Mouse (Mus musculus): ENCODE measurements around the gene Pgc.

Pgc gene

DNA sequence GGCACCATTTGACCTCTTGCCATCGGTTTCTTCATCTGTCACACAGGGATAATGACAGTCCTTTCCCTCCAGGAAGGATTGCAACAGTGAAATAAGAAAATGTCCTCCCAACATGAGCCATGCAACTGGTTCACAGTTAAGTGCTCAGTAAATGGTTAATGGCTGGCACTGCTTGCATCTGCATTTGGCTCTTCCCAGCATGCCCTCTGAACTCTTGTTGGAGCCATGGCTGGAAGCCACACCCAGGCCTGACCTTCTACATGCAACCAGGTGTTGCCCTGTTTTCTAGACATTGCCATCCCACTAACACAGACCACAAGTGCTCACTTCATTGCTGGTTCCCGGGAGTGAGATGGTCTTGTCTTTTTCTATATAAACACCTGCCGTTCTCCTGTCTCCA is 18.7 kb upstream of the Pgc start:
- DNase-seq (ENCODE audit: low read depth, low spot score), result no peak

DNA sequence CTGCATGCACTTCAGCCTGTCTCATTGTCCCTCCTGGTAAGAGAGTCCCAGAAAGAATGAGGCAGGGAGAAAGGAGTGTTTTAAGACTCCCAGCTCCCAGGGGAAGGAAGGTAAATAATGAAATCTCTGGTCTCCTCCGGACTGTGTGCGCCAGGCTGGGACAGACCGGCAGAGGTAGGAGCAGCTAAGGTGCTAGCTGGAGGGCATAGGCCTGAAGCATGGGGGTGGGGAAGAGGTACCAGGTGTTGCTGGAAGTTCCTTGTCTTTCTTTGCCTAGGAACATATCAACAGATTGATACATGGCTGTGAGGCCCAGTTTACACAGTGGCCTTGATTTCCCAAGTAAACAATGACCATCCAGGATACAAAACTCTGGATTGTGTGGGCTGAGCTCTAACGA is 17.7 kb upstream of the Pgc start:
- DNase-seq (ENCODE audit: low read depth, low spot score), result no peak

DNA sequence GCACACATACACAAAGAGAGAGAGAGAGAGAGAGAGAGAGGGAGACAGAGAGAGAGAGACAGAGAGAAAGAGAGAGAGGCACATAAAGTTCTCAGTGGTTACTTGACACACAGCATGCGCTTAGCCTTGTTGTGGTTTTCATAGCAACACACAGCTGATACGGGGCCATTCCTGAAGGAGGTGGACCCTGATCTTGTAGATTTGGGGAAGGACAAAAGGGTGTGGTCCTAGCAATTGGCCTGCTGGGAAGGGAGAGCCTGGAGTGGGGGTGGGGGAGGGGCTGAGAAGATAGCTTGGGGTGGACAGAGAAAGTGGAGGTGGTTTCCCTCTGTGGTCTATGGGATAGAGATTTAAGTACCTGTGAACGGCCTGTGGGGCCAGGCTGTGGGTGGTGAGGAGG is 16.6 kb upstream of the Pgc start:
- DNase-seq (ENCODE audit: low read depth, low spot score), result no peak

DNA sequence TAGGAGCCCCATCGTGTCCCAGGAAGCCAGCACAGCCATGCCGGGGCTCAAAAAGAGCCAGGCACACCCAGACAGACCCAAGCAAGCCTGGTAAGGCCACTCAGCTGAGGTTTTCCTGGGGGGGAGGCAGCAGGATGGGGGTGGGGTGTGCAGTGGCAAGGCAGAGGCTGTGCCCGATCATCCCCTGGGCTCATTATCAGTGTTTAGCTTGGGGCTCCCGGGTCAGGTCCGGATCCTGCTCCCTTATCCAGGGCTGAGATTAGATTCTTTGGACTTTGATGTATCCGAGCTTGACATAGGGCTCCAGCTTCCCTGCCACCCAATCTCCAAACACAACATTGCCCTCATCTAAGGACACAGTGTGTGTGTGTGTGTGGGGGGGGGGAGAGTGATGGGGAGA is 14.8 kb upstream of the Pgc start:
- DNase-seq (ENCODE audit: low read depth, low spot score), result no peak

DNA sequence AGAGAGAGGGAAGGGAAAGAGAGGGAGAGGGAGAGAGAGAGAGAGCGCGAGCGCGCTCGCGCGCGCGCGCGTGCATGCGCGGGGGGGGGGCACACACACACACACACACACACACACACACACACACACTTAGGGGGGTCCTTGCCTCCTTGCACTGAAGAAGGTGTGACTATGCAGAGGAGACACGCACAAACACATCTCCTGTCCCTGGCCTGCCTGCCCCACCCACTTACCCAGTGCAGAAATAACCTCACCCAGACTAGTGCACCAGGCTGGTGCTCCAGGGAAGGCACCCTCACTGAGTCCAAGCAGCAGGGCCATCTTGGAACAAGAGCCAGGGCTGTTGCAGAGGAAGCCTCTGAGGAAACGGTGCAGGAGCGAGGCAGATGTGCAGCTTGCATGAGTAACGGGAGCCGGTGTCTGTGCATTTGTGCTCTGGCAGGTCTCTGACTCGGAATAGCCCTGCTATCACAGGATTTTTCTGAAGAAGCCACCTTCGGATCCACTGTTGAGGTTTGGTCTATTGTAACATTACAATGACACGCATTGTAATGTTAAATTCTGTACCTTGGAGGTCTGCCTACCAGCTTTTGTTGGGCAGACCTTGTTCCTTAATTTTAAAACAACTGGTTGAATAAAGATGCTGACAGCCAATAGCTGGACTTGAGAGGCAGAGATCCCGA is 13.6 kb upstream of the Pgc start:
- no peak for DNase-seq (ENCODE audit: low read depth, low spot score)

DNA sequence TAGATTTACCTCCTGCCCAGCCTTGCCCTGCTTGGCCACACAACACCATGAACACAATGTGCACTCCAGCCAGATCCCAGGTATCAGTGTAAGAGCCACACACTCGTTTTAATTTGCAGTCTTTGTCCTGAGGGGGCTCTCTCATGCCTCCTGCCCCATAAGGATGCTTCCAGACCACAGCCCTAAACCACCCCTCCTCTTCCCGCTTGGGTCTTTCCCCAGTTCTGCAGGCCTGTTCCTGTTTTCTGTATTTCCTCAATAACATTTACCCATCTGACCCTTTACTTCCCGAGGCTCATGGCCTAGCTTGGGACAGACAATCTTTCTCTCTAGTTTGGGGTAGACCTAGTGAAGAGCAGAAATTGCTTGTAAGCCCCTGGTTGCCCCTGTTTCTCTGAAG is 11.6 kb upstream of the Pgc start:
- no peak for DNase-seq (ENCODE audit: low read depth, low spot score)

DNA sequence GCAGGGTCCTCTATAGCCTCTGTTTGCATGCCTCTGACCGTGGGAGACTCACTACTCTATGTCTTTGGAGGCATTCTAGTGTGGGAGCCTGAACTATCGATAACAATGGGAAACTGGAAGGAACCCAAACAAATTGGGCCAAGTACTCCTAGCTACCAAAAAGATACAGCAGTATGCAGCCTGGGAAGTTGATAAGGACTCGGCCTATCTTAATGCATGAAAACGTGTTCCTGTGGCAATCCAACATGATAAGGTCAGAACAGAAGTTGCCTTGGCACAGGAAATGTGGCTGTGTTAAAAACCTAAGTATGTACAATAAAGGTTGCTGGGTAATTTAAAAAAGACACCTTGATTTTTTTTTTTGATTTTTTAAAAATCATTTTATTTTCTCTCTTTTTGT is 5.5 kb upstream of the Pgc start:
- DNase-seq (ENCODE audit: low read depth, low spot score), result no peak

DNA sequence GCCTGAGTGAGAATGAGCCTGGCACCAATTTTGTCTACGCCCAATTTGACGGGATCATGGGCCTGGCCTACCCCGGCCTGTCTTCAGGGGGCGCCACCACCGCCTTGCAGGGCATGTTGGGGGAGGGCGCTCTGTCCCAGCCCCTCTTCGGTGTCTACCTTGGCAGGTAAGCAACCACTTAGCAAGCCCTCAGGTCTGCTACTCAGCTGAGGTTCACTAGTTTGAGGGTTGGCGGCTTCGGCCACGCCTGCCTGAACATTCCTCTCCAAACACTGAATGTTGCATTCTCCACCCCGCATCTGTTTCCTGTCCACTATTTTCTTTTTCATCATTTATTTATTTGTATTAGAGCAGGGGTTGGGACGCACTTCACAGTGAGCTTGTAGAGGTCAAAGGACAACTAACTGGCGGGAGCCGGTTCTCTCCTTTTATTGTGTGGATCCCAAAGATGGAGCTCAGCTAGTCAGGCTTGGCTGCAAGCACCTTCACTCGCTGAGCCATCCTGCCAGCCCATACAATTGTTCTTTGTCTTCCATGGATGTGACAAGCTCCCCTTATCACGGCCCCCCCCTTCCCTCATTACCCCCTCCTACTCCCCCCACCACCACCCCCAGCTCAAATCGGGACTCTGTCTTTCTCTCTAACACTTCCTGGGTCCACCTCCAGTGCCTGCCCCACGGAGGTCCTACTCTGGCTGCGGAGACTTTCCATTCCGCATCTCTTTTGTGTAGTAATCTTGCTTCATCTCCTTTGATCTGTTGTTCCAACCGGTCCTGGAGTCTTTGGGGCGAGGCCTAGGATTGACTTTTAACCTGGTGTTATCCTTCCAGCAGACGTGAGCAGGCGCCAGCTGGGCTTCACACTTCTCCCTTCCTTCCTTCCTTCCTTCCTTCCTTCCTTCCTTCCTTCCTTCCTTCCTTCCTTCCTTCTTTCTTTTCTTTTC is 4.3 kb downstream of the Pgc start:
- no peak for DNase-seq (ENCODE audit: low read depth, low spot score)

DNA sequence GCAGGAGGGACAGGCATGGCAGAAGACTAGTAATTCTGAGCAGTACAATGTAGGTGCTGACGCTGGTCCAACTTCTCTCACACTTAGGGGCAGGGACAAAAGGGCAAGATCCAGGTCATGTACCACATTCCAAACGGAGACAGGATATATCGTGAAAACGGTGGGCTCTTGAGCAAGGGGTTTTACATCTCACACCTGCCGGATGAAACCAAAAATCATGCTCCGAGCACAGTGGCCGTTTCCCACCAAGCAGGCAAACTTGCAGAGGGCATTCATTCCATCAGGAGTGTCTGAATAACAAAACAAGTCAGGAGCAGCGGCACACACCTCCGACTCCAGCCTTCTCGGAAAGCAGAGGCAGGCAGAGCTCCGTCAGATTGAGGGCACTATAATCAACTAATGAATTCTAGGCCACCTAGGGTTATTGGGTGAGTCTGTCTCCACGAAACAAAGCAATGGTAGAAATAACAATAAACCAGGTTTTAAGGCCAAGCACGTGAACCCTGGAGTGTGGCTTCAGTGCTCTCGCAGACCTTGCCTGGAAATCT is 9.0 kb downstream of the Pgc start:
- DNase-seq (ENCODE audit: low read depth, low spot score), result no peak

DNA sequence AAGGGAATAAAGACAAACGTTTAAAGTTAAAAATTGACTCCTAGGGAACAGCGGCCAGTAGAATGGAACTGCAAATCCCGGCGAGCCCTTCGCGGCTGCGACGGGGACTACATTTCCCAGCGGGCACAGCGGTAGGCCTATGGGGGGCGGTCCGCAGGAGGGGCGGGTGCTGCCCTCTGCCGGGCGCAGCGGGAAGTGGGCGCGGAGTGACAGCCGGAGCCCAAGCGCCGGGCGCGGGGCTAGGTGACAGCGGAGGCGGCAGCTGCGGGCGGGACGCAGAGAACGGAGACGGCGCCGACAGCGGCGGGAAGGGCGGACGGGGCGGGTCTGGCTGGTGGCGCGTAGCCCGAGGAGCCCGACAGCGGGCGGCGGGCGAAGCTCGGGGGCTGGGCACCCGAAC is 10.2 kb downstream of the Pgc start, which contains the start of gene Tfeb:
Gene Tfeb (plus strand): TSS at position 175 of the 400 bp plus-strand sequence.
- peak; percentile 87 for DNase-seq (ENCODE audit: low read depth, low spot score)

DNA sequence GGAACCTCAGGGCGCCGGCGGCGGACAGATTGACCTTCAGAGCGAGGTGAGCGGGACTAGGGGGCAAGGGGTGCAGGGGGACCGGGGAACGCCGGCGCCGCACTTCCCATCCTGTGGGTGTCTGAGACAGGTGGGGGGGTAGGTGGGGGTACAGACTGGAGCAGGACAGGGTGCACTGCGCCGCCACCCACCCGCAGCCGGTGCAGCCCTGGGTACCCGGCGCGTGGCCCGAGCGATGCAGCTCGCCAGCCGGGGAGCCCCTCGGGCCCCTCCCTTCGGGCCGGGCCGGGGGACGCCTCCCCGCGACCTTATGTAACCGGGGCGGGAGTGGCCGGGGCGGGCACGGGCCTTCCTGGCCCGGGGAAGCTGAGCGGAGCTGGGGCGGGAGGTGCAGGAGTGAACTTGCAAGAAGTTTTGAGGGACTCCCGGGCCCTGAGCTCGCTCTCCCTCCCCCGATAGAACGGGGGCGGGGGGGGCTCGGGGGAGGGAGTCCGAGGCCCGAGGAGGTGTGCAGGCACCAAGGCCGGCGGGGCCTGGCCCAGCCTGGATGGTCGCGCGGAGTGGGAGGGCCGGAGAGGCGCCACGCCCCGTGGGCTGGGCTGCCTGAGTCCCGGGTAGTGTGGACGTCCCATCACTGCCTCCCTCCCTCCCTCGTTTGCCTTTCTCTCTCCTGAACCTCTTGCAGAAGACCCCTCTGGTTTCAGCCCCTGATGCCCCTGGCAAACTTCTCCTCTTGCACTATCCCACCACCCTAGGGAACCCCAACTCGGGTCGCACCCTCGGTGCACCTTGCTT is 10.8 kb downstream of the Pgc start:
- peak; percentile 46 for DNase-seq (ENCODE audit: low read depth, low spot score)

DNA sequence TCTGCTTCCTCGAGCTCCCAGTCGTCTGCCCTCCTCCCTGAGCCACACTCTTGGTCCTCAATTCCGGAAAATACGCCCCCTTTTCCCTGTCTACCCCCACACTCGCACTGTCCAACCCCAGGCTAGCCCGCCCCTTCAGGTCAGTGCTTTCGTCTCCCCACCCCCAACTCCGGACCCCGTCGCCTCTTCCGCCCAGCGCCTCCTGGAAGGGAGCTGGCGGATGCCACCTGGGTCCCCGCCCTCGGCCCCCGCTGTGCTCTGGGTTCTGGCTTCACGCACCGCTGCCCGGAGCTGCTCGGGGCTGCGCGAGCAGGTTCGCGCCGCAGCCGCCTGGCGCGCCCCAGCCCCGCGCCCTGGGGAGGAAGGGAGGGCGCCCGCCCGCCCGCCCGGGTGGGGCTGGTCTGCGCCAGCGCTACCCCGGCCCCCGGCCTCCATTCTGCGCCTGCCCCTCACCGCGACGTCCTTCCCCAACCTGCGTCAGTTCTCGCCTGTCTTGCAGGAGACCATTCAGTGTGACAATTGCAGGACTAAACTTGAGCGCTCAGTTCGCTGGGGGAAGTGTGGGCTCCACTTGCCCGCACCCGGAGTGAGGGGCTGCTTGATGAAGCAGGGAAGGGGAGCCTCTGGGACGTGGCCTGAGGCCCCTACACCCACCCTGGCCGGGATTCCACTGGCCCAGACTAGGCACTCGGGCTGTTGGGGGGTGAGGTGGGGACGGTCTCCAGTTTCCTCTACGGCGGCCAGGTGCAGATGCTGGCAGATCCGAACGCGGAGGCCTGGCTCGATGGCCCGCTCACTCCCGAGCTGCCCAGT is 11.6 kb downstream of the Pgc start:
- no peak for DNase-seq (ENCODE audit: low read depth, low spot score)

DNA sequence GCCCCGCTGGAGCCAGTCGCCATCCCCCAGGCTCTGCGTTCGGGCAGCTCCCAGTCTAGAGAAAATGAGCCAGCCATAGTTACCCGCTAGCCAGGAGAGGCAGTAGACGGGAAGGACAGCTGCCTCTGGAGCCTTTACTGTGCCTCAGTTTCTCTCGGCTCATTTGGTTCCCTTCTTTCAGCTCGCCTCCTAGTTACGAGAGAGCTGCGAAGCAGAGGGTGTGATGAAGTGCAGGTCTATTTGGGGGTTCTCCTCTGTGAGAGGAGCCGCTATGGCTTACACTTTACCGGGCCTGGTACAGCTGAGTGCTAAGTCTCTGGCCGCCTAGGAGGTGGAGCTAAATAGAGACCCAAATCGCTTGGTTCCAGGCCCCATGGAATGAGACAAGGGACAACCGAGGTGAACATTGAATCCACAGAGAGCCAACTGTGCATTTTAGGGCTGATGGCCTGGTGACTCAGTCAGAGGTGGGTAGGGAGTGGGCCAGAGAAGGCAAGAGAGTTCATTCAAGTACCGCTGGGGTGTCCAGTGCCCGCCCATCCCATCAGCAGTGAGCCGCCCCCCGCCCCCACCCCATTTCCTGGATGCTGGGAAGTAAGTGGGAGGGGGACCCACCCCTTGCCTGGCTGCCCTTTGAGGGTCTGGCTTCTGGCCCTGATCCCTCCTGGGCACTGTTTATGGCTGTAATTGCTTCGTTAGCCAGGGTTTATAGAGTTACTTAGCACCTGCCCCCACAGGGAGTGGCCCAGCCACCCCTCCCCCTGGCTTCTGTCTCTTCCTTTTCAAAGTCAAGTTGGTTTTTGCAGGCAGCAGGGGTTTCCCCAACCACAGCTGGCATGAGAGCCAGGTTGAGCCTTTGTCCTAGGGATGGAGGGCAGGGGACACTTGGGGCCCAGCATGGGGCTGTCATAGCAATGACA is 12.5 kb downstream of the Pgc start:
- DNase-seq (ENCODE audit: low read depth, low spot score), result no peak

DNA sequence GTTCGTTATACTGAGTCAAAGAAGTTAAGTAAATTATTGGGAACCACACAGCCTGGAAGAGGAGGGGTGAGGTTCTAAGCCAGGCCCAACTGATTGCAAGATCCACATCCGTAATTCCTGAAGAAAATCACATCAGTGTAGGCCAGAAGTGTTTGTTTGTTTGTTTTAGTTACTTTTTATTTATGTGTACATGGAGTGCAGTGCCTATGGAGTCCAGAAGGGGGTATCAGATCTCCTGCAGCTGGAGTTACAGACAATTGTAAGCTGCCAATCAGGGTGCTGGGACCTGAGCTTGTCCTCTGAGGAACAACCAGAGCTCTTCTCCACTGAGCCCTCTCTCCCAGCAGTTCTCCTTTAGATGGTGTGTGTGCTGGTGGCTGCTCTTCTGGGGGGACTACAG is 13.5 kb downstream of the Pgc start:
- DNase-seq (ENCODE audit: low read depth, low spot score), result no peak

DNA sequence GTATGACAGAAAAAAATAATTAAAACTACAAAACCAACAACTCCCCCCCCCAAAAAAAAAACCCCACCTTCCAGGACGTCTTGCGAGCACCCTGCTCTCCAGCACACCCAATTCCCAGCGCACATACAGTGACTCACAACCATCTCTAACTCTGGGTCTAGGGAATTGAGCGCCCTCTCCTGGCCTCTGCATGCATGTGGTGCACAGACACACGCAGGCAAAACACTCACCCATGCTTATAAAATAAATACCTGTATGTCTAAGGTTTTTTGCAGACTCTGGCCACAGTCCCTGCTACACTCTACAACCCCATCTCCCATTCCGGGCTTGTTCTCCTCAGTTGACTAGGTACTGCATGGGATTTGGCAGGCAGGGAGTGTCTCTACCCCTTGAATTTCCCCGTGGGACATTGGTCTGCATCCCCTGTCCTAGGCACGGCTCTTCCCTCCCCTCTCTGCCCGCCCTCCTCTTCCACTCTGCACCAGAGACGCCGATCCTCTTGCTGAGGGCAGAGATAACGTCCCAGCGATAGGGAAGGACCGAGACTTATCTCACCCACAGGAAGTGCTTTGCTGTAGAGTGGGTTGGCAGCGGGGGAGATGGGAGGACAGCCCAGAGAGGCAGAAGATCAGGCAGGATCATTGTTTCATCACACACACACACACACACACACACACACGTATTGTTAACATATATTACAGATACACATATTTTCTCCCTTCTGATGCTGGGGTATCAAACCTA is 16.5 kb downstream of the Pgc start:
- no peak for DNase-seq (ENCODE audit: low read depth, low spot score)

DNA sequence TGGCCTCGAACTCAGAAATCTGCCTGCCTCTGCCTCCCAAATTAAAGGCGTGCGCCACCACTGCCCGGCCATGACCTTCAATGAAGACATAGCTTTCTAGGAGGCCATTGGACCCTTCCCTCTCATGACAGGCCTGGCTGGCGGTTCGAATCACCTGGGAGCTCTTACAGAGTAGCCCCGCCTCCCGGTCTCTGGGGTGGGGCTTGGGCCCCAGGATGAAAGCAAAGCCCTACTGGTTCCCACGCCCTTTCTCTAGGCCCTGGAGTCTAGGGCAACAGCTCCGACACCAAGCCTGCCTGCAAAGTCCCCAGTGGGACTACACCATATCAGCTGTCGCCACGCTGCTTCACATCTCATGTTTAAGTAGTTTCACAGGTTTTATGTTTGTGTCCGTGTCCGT is 17.4 kb downstream of the Pgc start:
- no peak for DNase-seq (ENCODE audit: low read depth, low spot score)

DNA sequence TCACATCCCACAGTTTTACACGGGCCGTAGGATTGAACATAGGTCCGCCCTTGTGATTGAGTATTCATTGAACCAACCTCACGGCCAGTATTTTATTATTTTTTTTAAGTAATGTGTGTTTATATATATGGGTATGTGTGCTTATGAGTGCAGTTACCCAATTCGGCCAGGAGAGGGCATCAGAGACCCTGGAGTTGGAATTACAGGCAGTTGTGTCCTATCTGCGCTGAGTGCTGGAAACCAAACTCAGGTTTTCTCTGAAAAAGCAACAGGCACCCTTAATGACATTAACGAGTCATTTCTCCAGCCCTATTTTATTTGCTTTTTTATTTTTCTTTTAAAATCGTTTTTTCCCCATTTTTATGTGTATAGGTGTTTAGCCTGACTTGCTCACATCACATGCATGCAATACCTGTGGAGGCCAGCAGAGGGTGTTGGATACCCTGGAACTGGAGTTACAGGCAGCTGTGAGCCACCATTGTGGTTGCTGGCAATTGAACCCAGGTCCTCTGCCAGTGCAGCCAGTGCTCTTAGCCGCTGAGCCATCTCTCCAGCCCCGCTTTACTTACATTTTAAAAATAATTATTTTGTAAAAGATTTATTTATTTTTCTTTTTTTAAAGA is 18.2 kb downstream of the Pgc start:
- DNase-seq (ENCODE audit: low read depth, low spot score), result no peak

DNA sequence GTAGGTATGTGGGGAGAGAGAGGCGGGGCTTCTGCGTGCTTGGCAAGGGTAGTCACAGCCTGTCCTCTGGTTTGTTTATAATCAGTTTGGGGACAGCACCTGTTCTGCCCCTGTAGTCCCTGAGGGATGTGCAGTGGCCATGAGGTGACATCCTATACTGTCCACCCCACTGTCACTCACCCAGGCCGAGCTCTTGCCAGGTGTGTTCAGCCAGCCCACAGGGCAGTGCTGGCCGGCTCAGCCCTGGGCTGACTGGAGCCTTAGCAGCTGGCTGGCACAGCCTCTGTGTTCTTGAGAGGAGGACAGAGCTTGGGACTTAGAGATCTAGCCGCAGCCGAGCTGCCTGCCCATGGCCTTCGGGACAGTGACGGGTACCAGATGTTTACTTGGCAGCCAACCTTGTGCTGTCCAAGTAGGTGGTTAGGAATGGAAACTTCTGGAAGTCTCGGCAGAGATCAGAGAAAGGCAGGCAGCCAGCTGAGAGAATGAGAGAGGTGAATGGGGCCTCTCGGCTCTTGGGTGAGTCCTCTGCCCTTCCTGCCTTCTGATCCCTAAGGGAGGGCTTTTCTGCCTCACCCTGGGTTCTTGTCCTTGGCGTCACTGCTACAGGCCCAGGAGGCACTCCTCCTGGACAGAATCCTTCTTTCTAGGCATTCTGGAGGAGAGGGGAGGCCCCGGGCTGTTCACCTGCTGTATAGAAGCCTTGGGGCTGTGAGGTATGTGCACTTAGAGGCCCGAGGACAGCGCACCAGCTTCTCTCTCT is 22.3 kb downstream of the Pgc start:
- DNase-seq (ENCODE audit: low read depth, low spot score), result no peak
